Mouse (Mus musculus) myocyte (in vitro differentiated cells): Measurements from ENCODE around the gene Slc5a11.

Experiments used
- CEBPB ChIP-seq: IDR thresholded peaks from 2 replicates; pipeline ENCODE4 v1.6.1; 2011; ENCODE audit warnings: mild to moderate bottlenecking, moderate library complexity; ENCODE audit not compliant: poor library complexity, insufficient read depth, severe bottlenecking
- E2F4 ChIP-seq: IDR thresholded peaks from one replicate; pipeline ENCODE4 v1.6.1; 2011; ENCODE audit warnings: mild to moderate bottlenecking, control low read depth, moderate library complexity; ENCODE audit not compliant: insufficient read depth
- MAX ChIP-seq: IDR thresholded peaks from one replicate; pipeline ENCODE4 v1.6.1; 2011; ENCODE audit warnings: low read depth, mild to moderate bottlenecking, control low read depth
- MYOG ChIP-seq, 3 experiments: IDR thresholded peaks; one replicate each; pipeline ENCODE4 v1.6.1; 2011; ENCODE audit warnings: control low read depth in 2 of 3, low read depth in 2 of 3, mild to moderate bottlenecking in 2 of 3; ENCODE audit not compliant: insufficient read length in 2 of 3, control insufficient read depth in 1 of 3, insufficient read depth in 1 of 3
- POLR2A ChIP-seq: IDR thresholded peaks from one replicate; pipeline ENCODE4 v1.6.1; 2011; ENCODE audit warnings: low read depth, mild to moderate bottlenecking, control low read depth, moderate library complexity; ENCODE audit not compliant: insufficient read length
- POLR2AphosphoS2 ChIP-seq: IDR thresholded peaks from one replicate; pipeline ENCODE4 v1.6.1; 2011; ENCODE audit warnings: low read depth, control low read depth; ENCODE audit not compliant: insufficient read length
- REST ChIP-seq: IDR thresholded peaks from one replicate; pipeline ENCODE4 v1.6.1; 2011; ENCODE audit warnings: mild to moderate bottlenecking, control low read depth, moderate library complexity; ENCODE audit not compliant: insufficient read depth, insufficient read length
- SRF ChIP-seq: IDR thresholded peaks from one replicate; pipeline ENCODE4 v1.6.1; 2011; ENCODE audit warnings: low read depth; ENCODE audit not compliant: control insufficient read depth, insufficient read length
- TCF12 ChIP-seq: IDR thresholded peaks from one replicate; pipeline ENCODE4 v1.6.1; 2011; ENCODE audit warnings: mild to moderate bottlenecking, control low read depth; ENCODE audit not compliant: poor library complexity, insufficient read depth, severe bottlenecking
- TCF3 ChIP-seq: IDR thresholded peaks from one replicate; pipeline ENCODE4 v1.6.1; 2011; ENCODE audit warnings: low read depth, control low read depth; ENCODE audit not compliant: insufficient read length
- USF1 ChIP-seq: IDR thresholded peaks from one replicate; pipeline ENCODE4 v1.6.1; 2011; ENCODE audit warnings: low read depth, mild to moderate bottlenecking, control low read depth, moderate library complexity

- TF ChIP-seq POLR2A = no peak
- no peak for TF ChIP-seq USF1
- no peak for TF ChIP-seq TCF12
- TF ChIP-seq MAX = no peak
- no peak for TF ChIP-seq SRF
- TF ChIP-seq TCF3 = no peak
- no peak for TF ChIP-seq CEBPB
- TF ChIP-seq POLR2AphosphoS2 = no peak
- TF ChIP-seq E2F4 = no peak
- no peak for TF ChIP-seq MYOG (IDR thresholded peaks at IDR 0.05; ENCODE audit: control insufficient read depth in 1 of 3, insufficient read depth in 1 of 3, insufficient read length in 2 of 3, low read depth in 2 of 3)
- no peak for TF ChIP-seq REST
Observed at GRCm38 (mm10) chr7:123238621-123239020, 24.0 kb downstream of the Slc5a11 start.
